Mouse (Mus musculus) stomach, postnatal 0 days (tissue): ENCODE data around the gene Plxna4. TPM values are rescaled to one million over a fixed set of nuclear protein-coding genes. Genes with fewer than 3 reads are reported as not detected.

ENCODE experiments used
- ATAC-seq: fragments of 200-750 bp; cut with Nextera tagmentation; 2 replicates; pipeline ENCODE4 v1.8.0; 2017; ENCODE audit not compliant: low FRiP score, low TSS enrichment
- DNase-seq: peaks from one replicate; pipeline ENCODE4 v3.0.0-alpha.2; 2016; ENCODE audit warnings: low spot score
- H3K27ac ChIP-seq: fragments of 300-500 bp; sonication (generic); replicated peaks from 2 replicates; pipeline ENCODE4 v1.5.1; 2014; ENCODE audit warnings: mild to moderate bottlenecking, control low read depth
- H3K27me3 ChIP-seq: fragments of 300-500 bp; sonication (generic); 2 replicates; pipeline ENCODE4 v1.6.1; 2014; ENCODE audit warnings: low read length; ENCODE audit not compliant: control insufficient read depth, insufficient read depth
- H3K36me3 ChIP-seq: fragments of 300-500 bp; sonication (generic); 2 replicates; pipeline ENCODE4 v1.6.1; 2014; ENCODE audit warnings: low read length, mixed read lengths; ENCODE audit not compliant: control insufficient read depth, insufficient read depth
- H3K4me1 ChIP-seq: fragments of 300-500 bp; sonication (generic); replicated peaks from 2 replicates; pipeline ENCODE4 v1.6.1; 2014; ENCODE audit warnings: antibody characterized with exemption; ENCODE audit not compliant: control insufficient read depth, insufficient read depth
- H3K4me2 ChIP-seq: fragments of 300-500 bp; sonication (generic); replicated peaks from 2 replicates; pipeline ENCODE4 v1.6.1; 2014; ENCODE audit warnings: low read depth, mild to moderate bottlenecking, control low read depth, moderate library complexity
- H3K4me3 ChIP-seq: fragments of 300-500 bp; sonication (generic); 2 replicates; pipeline ENCODE4 v1.5.1; 2014; ENCODE audit warnings: low read depth, low read length, control low read depth
- H3K9ac ChIP-seq: fragments of 300-500 bp; sonication (generic); 2 replicates; pipeline ENCODE4 v1.6.1; 2014; ENCODE audit warnings: mild to moderate bottlenecking, low read length, control low read depth, mixed read lengths
- H3K9me3 ChIP-seq: fragments of 300-500 bp; sonication (generic); 2 replicates; pipeline ENCODE4 v1.6.1; 2016; ENCODE audit warnings: low read length; ENCODE audit not compliant: control insufficient read depth
- CTCF ChIP-seq: IDR thresholded peaks from 2 replicates; pipeline ENCODE4 v1.5.1; 2016; ENCODE audit warnings: antibody characterized with exemption, low read depth, mild to moderate bottlenecking, moderate library complexity
- EP300 ChIP-seq: optimal IDR thresholded peaks from 2 replicates; pipeline ENCODE3; 2016; ENCODE audit warnings: antibody characterized with exemption
- WGBS: fragments of 180-500 bp; shearing (Covaris S2); extraction: QIAGEN DNeasy Blood & Tissue Kit; methylation state at CpG from one replicate; pipeline ENCODE4 v1.1.7; 2014; 5-methylcytosine and 5-hydroxymethylcytosine counted together
- polyA plus RNA-seq: library from polyadenylated mRNA; unstranded; fragments of >200 nt; fragmentation: Nextera tagmentation; extraction: Ambion mirVana; gene quantifications from 2 replicates; pipeline ENCODE4 v1.2.1, GENCODE M21; 2015

Gene Plxna4
- polyA plus RNA-seq, 1 experiment from 2014 or later = 1.1 TPM

DNA sequence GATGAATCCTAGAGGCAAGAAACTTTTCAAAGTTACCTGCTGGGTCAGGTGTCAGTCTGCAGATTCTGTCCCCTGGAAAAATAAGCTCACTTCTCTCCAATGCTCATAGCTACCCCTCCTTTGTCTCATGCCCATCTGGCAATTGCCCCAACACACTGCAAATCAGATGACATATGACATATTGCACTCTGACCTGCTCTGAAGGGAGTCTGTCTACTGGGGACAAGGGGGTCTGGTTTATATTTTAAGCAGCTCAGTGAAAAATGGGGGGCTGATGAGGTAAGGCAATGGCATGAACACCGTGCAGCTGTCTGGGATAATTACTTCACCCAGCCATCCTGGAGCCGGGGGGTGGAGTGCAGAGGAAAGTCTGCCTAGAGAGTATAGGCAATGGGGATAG lies 142.7 kb downstream of the Plxna4 start:
- no peaks in the 10 kb centered on the region for H3K36me3 ChIP-seq
- 52% methylated on average over 2 of the region's 2 CpGs for WGBS
- no peak overlapping the region for H3K27ac ChIP-seq
- no peaks in the 10 kb centered on the region for H3K27me3 ChIP-seq
- no peak overlapping the region for H3K4me2 ChIP-seq
- DNase-seq = no peak
- ATAC-seq = no peak
- no peak overlapping the region for H3K4me3 ChIP-seq
- TF ChIP-seq CTCF (no peak), EP300 (no peak)
- H3K9me3 ChIP-seq = no peaks in the 10 kb centered on the region
- no peak overlapping the region for H3K9ac ChIP-seq
- no peaks in the 10 kb centered on the region for H3K4me1 ChIP-seq

DNA sequence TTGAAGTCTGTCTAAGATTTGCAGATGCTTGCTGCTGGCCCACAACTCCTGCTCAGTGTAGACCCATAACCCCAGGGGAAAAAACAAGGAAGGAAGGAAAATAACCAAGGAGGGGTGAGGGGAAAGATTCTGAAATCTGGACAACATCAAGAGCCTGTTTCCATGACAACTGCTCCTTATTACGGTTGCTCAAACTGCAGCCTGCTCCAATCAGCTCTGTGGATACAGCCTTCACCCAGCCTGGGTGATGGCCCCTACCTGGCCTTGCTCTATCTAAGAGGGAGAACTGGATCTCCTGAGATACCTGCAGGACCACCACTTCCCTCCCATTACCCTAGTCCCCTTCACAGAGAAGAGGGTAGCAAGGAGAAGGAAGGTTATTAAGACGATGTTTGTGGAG lies 143.6 kb downstream of the Plxna4 start:
- 70% methylated on average over 2 of the region's 2 CpGs for WGBS
- H3K9ac ChIP-seq = no peak overlapping the region
- TF ChIP-seq CTCF (no peak), EP300 (no peak)
- DNase-seq = no peak
- no peaks in the 10 kb centered on the region for H3K4me1 ChIP-seq
- H3K4me2 ChIP-seq = no peak overlapping the region
- no peaks in the 10 kb centered on the region for H3K36me3 ChIP-seq
- no peak overlapping the region for H3K27ac ChIP-seq
- no peaks in the 10 kb centered on the region for H3K9me3 ChIP-seq
- no peak overlapping the region for H3K4me3 ChIP-seq
- no peaks in the 10 kb centered on the region for H3K27me3 ChIP-seq
- no peak for ATAC-seq

DNA sequence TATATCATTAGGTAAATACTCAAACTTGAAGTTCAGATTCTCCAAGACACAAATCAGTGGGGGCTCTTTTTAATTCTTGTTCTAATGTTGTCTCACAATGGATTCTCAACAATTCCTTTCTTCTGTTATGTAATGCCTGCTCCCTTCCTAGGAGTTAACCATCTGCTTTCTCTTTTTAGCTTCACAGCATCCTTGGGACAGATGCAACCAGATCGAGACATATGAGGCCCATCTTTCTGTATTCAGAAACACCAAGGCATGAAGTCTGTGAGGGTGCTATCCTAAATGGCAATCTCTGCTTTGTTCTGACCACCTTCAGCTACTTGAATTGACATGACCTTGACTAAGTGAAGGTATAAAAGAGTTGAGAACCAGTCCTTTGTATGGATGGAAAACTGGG lies 144.3 kb downstream of the Plxna4 start:
- Histone ChIP-seq H3K4me1 (no peaks in the 10 kb centered on the region), H3K27me3 (no peaks in the 10 kb centered on the region), H3K9ac (no peak overlapping the region), H3K4me2 (no peak overlapping the region), H3K4me3 (no peak overlapping the region), H3K27ac (no peak overlapping the region), H3K9me3 (no peaks in the 10 kb centered on the region), H3K36me3 (no peaks in the 10 kb centered on the region)
- WGBS = 89% methylated on average over 1 of the region's 1 CpGs
- DNase-seq = no peak
- no peak for ATAC-seq
- no peak for TF ChIP-seq CTCF
- TF ChIP-seq EP300 = no peak

DNA sequence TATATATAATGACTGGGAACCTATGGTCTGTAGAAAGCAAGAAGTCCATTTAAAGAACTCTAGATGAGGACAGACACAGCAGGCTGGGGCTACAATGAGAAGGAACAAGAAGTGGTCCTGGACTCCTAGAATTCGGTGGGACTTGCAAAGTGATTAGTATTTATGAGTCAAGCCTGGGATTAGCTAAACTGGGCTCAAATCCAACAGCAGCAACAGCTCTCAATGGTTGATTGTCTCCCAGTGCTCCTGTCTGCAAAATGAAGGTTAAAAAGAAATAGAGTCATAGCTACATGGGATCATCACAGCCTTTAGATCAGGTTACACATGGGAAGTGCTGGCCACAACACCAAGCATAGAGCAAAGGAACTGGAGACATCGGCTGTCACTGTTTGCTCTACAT lies 148.6 kb downstream of the Plxna4 start:
- Histone ChIP-seq H3K4me2 (no peak overlapping the region), H3K4me1 (no peaks in the 10 kb centered on the region), H3K27me3 (no peaks in the 10 kb centered on the region), H3K36me3 (no peaks in the 10 kb centered on the region), H3K9ac (no peak overlapping the region), H3K4me3 (no peak overlapping the region), H3K9me3 (no peaks in the 10 kb centered on the region), H3K27ac (no peak overlapping the region)
- DNase-seq (no peak), ATAC-seq (no peak)
- 56% methylated on average over 2 of the region's 2 CpGs for WGBS
- TF ChIP-seq EP300 = no peak
- TF ChIP-seq CTCF = no peak

DNA sequence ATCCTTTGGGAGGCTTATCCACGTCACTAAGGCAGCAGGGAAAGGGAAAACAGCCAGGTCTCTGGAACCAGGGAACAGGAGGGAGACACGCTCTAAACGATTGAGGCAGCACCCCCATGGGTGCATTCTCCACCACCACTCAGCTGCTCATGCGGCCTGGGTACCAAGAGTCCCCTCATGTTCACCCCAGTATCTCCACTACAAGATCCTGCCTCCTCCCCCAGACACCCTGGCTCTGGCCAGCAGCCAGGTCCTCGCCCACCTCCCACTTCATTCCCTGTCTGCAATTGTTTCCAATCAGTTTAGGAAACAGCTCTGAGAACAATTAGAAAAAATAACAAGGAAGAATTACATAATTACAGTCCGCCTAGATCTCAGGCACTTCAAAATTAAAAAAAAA lies 150.8 kb downstream of the Plxna4 start:
- WGBS = 62% methylated on average over 6 of the region's 6 CpGs
- no peak for ATAC-seq

DNA sequence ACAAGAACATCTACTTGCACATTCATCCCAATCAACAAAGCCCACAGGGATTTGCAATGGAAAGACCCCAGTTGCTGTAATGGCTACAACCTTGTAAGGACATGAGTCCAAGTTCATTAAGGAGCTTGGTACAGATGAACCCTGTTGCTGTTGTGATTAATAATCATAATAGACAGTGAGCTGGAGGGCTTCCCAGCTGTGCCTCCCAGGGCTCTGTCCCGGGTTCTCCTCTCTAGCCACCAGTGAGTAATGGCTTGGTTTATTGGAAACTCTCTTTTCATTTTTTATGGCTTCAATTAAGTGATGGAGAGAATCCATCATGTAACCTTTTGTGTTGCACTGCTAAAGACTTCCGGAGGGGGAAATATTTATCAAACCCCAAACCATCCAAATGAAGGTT lies 164.9 kb downstream of the Plxna4 start:
- Histone ChIP-seq H3K27me3 (no peaks in the 10 kb centered on the region), H3K9me3 (no peaks in the 10 kb centered on the region), H3K27ac (no peak overlapping the region), H3K4me1 (no peaks in the 10 kb centered on the region), H3K9ac (no peak overlapping the region), H3K4me2 (no peak overlapping the region), H3K36me3 (no peaks in the 10 kb centered on the region), H3K4me3 (no peak overlapping the region)
- DNase-seq (no peak), ATAC-seq (no peak)
- TF ChIP-seq EP300 = no peak
- no peak for TF ChIP-seq CTCF
- WGBS = 51% methylated on average over 2 of the region's 2 CpGs

More for the DNA sequence above, 150.8 kb downstream of the Plxna4 start:
- H3K9ac ChIP-seq = no peak overlapping the region
- no peak overlapping the region for H3K27ac ChIP-seq
- TF ChIP-seq CTCF (no peak), EP300 (no peak)
- no peaks in the 10 kb centered on the region for H3K9me3 ChIP-seq
- no peaks in the 10 kb centered on the region for H3K4me1 ChIP-seq
- no peaks in the 10 kb centered on the region for H3K27me3 ChIP-seq
- no peak for DNase-seq
- no peaks in the 10 kb centered on the region for H3K36me3 ChIP-seq
- no peak overlapping the region for H3K4me3 ChIP-seq
- no peak overlapping the region for H3K4me2 ChIP-seq
